Comparison of ENCODE assay signal across 39 mouse cellular contexts in genomic region chr19:43766451-43766850, GRCm38 (mm10). TPM values are rescaled to one million over a fixed set of nuclear protein-coding genes. Genes with fewer than 3 reads are reported as not detected.
"Had no signal": no experiment of that assay in that cellular context is flagged by ENCODE, and none has a peak within 500 bp of the region (broad histone marks: within the 10 kb centered on the region; RNA-seq: fewer than 3 reads in every experiment).

No protein-coding gene starts in this region.

- H3K36me3 ChIP-seq: heart, embryonic 10.5 days; hindbrain, embryonic 10.5 days; hindbrain, embryonic 12.5 days; hindbrain, embryonic 15.5 days; intestine, embryonic 15.5 days had no signal

- H3K27ac ChIP-seq: heart, embryonic 10.5 days; heart, embryonic 13.5 days; heart, embryonic 15.5 days; hindbrain, embryonic 10.5 days; hindbrain, embryonic 12.5 days; hindbrain, embryonic 13.5 days; hindbrain, embryonic 14.5 days; hindbrain, embryonic 15.5 days; hindbrain, postnatal 0 days; intestine, embryonic 15.5 days; kidney, embryonic 15.5 days; kidney, postnatal 0 days; layer of hippocampus, adult 2 months had no signal

- H3K4me1 ChIP-seq: heart, embryonic 10.5 days; heart, embryonic 12.5 days; heart, embryonic 13.5 days; heart, embryonic 15.5 days; hindbrain, embryonic 10.5 days; hindbrain, embryonic 12.5 days; hindbrain, embryonic 13.5 days; hindbrain, embryonic 15.5 days; intestine, embryonic 15.5 days; kidney, embryonic 15.5 days had no signal

- H3K4me3 ChIP-seq: heart, embryonic 10.5 days; heart, embryonic 12.5 days; heart, embryonic 13.5 days; heart, embryonic 15.5 days; hindbrain, embryonic 10.5 days; hindbrain, embryonic 12.5 days; hindbrain, embryonic 13.5 days; hindbrain, embryonic 15.5 days; intestine, embryonic 15.5 days; kidney, embryonic 15.5 days; layer of hippocampus, adult 2 months had no signal

- H3K27me3 ChIP-seq: heart, embryonic 12.5 days; heart, embryonic 13.5 days; heart, embryonic 15.5 days; hindbrain, embryonic 12.5 days; hindbrain, embryonic 13.5 days; hindbrain, embryonic 15.5 days; intestine, embryonic 15.5 days; kidney, embryonic 15.5 days had no signal

- ATAC-seq: hindbrain, embryonic 16.5 days; hindbrain, postnatal 0 days; inflammation-experienced regulatory T-cells, adult 6 months; intestine, embryonic 15.5 days; intestine, embryonic 16.5 days; intestine, postnatal 0 days had no signal

- H3K9ac ChIP-seq: heart, embryonic 12.5 days; heart, embryonic 13.5 days; heart, embryonic 15.5 days; hindbrain, embryonic 12.5 days; hindbrain, embryonic 13.5 days; hindbrain, embryonic 14.5 days; hindbrain, embryonic 15.5 days; intestine, embryonic 15.5 days; kidney, embryonic 15.5 days had no signal

- H3K9me3 ChIP-seq: heart, embryonic 10.5 days; heart, embryonic 12.5 days; heart, embryonic 13.5 days; heart, embryonic 15.5 days; hindbrain, embryonic 10.5 days; hindbrain, embryonic 12.5 days; hindbrain, embryonic 13.5 days; hindbrain, embryonic 15.5 days; intestine, embryonic 15.5 days; kidney, embryonic 15.5 days had no signal

- DNase-seq: heart, postnatal 10 days; heart, postnatal 14 days; heart, postnatal 36 days; heart, postnatal 4 days; kidney, adult 11 months; kidney, adult 18-20 months; kidney, adult 2 months; kidney, adult 8-10 months; kidney, adult 9 months; kidney, postnatal 10 days; kidney, postnatal 14 days; kidney, postnatal 25 days; kidney, postnatal 36 days; kidney, postnatal 4 days; layer of hippocampus, adult 9-11 months; layer of hippocampus, postnatal 36 days had no signal

- H3K4me2 ChIP-seq: heart, embryonic 11.5 days; heart, embryonic 12.5 days; heart, embryonic 13.5 days; heart, embryonic 15.5 days; hindbrain, embryonic 12.5 days; hindbrain, embryonic 13.5 days; hindbrain, embryonic 14.5 days; hindbrain, embryonic 15.5 days; intestine, embryonic 15.5 days; kidney, embryonic 15.5 days had no signal

RNA-seq across cellular contexts. Expression of gene Abcc2, which starts 15.5 kb away (rescaled TPM):
- total RNA-seq: heart, adult 8-10 months; heart, postnatal 10 days; heart, postnatal 14 days; heart, postnatal 25 days; heart, postnatal 36 days; heart, postnatal 4 days; hematopoietic stem cell, adult 5-6 weeks; layer of hippocampus, adult 2 months; layer of hippocampus, postnatal 36 days had no signal
- polyA plus RNA-seq: heart, embryonic 13.5 days; heart, postnatal 0 days; hindbrain, embryonic 10.5 days; hindbrain, embryonic 12.5 days; inflammation-experienced regulatory T-cells, adult 6 months had no signal
